Mouse (Mus musculus): ENCODE data around the gene Narfl. TPM values are rescaled to one million over a fixed set of nuclear protein-coding genes. Genes with fewer than 3 reads are reported as not detected.
"Not testable (repeated sequence)": the region's sequence is repeated elsewhere in the genome, so short reads cannot be mapped to it uniquely, and the experiment has no call there.

Gene Narfl
- total RNA-seq, 2 experiments from 2014 or later: 26.2 to 26.3 TPM

GRCm38 (mm10) chr17:25795609-25796092 lies 22.1 kb downstream of the Narfl start, which contains the start of gene AC134908.4:
AC134908.4 (minus strand) TSS chr17:25795659.
- peak in 1 of 2 experiments; percentile 66 for DNase-seq (ENCODE audit: extremely low spot score in 1 of 2, low spot score in 2 of 2)
- intact Hi-C loops (cut with DNase I): loop anchor here (5.0 kb wide), 1 partner anchor 318 kb away; no protein-coding TSS in a partner anchor

DNA sequence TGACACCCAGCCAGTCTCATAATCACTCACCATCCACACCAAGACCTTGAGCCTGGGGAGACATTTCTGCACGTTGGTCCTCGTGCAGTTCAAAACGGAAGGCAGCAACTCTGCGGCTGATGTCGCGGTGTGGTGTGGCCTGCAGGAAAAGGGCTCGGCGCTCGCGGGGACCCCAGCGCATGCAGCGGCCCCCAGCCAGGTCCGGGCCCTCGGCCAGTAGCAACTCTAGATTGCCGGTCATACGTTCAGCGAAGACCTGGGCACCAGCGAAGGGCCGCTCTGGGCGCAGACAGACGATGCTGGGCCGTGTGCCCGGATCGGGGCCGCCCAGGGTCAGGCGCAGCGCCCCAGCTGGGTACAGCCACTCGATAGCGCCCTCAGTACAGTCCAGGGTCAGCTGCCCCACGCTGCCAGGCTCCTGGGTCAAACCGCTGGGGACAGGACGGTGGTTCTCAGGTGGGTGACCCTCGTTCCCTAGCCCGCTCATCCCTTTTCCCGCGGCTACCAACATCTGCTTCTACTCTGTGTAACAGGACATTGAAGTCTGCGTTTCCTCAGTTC lies 22.7 kb downstream of the Narfl start:
- intact Hi-C loops (cut with DNase I): loop anchor here (5.0 kb wide), 1 partner anchor 319 kb away; no protein-coding TSS in a partner anchor
- DNase-seq (ENCODE audit: extremely low spot score in 1 of 2, low spot score in 2 of 2): peak in 1 of 2 experiments; percentile 56

GRCm38 (mm10) chr17:25796951-25797369 lies 23.4 kb downstream of the Narfl start, which contains the start of gene Metrn:
Metrn (minus strand) TSS chr17:25797136.
- intact Hi-C loops (cut with DNase I): loop anchor here (5.0 kb wide), 1 partner anchor 320 kb away; no protein-coding TSS in a partner anchor
- peak; percentile 76 to 93 for DNase-seq (ENCODE audit: extremely low spot score in 1 of 2, low spot score in 2 of 2)

DNA sequence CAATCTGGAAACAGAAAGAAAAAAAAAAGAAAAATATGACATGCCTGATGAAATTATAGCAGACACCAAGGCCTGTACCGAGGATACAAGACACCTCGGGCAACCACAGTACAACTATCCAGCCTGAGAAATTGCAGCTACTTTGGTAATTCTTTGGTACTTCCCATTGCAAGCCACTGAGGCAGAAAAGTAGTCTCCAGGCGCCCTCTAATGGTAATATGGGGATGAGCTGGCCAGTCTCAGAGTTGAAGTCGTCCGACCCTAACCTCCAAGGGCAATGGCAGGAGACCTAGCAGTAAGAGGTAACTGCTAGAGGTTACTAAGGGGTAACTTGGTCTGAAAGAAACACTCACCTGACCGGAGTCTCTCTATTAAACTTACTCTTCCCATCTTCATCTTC lies 27.5 kb downstream of the Narfl start:
- intact Hi-C loops (cut with DNase I): loop anchor here (2.0 kb wide), 1 partner anchor 28 kb away; the partner anchor contains the start of gene Narfl
- peak; percentile 62 to 71 for DNase-seq (ENCODE audit: extremely low spot score in 1 of 2, low spot score in 2 of 2)

DNA sequence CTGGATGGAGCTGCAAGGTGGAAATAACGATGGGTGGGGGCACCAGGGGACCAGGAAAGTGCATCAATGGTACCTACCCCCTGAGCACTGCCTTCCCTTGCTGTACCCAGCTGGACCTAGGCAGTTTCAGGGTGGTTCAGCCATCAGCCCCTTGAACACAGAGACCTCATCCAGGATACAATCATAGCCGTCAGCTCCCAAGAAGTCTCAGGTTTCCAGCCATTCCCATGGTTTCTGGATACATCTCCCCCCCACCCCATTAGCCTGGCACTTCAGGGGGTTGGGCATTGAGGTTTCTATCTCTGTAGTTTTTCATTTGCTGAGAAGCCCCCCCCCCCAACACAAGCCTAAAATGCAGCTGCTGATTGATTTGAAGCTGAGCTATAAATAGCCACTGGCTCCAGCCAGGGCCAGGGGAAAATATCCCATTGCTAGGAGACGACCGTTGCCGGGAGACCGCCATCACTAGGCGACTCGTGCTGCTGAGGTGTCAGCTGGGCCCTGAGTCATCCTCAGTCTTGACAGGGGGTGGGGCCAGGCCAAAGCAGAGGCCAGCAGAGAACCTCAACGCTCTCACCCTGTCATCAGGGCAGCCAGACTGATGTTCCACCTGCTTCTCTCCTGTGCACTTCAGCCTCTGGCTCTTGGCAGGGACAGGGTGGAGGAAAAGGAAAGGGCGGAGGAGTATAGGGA lies 29.4 kb downstream of the Narfl start:
- peak; percentile 87 to 88 for DNase-seq (ENCODE audit: extremely low spot score in 1 of 2, low spot score in 2 of 2)
- intact Hi-C loops (cut with DNase I): no loop called here

- DNase-seq (ENCODE audit: extremely low spot score in 1 of 2, low spot score in 2 of 2): no peak
- intact Hi-C loops (cut with DNase I): no loop called here
These were observed 32.9 kb downstream of the Narfl start for GRCm38 (mm10) chr17:25806507-25806906.

DNA sequence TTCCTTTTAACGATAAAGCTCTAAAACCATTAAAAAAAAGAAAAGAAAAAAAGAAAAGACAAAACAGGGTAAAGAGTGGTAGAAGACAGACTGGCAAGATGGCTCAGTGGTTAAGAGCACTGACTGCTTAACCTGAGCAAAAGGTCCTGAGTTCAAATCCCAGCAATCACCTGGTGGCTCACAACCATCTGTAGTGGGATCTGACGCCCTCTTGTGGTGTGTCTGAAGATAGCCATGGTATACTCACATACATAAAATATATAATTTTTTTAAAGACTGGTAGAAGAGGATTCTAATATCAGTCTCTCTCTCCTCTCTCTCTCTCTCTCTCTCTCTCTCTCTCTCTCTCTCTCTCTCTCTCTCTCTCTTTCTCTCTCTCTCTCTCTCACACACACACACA lies 33.9 kb downstream of the Narfl start:
- intact Hi-C loops (cut with DNase I): not testable (repeated sequence)

GRCm38 (mm10) chr17:25808028-25808427 lies 34.5 kb downstream of the Narfl start:
- no peak for DNase-seq (ENCODE audit: extremely low spot score in 1 of 2, low spot score in 2 of 2)
- intact Hi-C loops (cut with DNase I): no loop called here

More for the DNA sequence above, 33.9 kb downstream of the Narfl start:
- DNase-seq (ENCODE audit: extremely low spot score in 1 of 2, low spot score in 2 of 2): not testable (repeated sequence)

DNA sequence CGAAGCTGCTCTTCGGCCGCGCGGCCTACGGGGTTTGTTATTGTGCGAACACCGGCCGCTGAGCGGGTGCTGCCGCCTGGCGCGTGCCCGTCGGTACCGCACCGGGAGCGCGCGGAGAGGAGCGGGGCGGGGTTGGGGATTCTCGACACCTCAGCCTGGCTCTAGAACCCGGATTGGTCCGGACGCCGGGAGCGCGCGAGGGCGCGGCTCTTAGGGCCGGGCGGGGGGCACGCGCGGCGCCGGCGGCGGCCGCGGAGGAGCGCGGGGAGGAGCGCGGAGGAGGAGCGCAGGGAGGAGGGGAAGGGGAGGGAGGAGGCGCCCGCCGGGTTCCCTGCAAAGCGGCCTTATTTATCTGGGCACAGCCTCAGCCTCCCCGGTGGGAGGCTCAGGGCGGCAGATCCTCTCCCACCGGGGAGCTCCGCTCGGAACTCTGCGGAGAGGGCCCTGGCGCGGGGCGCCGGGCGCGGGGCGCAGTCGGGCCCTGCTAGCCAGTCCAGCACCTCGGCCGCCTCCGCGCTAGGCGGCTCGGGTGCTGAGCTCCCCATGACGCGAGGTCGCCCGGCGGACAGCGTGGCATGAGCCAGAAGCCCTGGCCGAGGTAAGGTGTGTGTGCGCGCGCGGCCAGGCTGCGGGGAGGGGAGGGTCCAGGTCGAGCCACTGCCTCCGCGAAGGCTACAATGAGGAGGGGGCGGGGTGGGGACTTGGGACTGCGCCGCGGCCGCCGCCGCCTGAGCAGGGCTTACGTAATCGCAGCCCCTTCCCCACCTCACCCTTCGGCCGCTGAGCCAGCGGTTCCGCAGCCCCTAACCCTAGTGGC lies 35.4 kb downstream of the Narfl start, which contains the start of gene Fbxl16:
Fbxl16 (plus strand) TSS at position 297 of the 817 bp plus-strand sequence.
- intact Hi-C loops (cut with DNase I): no loop called here
- DNase-seq (ENCODE audit: extremely low spot score in 1 of 2, low spot score in 2 of 2): peak; percentile 87 to 90

DNA sequence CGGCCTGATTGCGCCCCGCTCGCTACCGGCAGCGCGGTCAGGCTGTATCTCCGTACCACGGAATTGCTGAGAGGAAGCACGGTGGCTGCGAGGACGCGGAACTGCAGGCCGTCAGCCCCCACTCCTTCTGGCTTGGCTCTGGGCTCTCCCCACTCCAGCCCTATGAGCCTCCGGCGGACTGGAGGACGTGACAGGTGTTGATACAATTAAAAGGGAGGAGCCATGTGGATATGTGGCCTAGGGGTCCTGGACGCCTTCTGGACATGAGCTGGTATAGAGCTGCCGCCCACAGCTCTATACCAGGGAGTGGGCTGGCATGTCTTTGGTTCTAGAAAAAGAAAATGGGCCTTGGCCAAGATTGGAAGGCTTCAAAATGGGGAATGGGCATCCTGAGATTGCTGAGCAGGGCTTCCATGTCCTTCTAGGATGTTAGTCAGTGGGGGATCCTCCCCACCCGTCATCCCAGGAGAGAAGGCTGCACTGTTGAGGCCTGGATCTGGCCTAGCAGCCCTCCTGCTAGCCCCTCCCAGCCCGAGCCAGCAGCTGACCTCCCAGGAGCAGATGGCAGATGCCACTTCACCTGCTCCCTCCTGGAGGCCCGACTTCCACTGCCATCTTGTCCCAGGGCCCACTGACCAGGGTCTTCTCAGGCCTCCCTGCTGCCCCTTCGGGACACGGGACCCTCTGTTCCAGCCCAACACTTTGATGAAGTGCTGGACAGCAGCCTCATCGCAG lies 36.2 kb downstream of the Narfl start:
- intact Hi-C loops (cut with DNase I): no loop called here
- DNase-seq (ENCODE audit: extremely low spot score in 1 of 2, low spot score in 2 of 2): peak in 1 of 2 experiments; percentile 63

- intact Hi-C loops (cut with DNase I): no loop called here
- no peak for DNase-seq (ENCODE audit: extremely low spot score in 1 of 2, low spot score in 2 of 2)
These were observed 37.3 kb downstream of the Narfl start for GRCm38 (mm10) chr17:25810890-25811289.

DNA sequence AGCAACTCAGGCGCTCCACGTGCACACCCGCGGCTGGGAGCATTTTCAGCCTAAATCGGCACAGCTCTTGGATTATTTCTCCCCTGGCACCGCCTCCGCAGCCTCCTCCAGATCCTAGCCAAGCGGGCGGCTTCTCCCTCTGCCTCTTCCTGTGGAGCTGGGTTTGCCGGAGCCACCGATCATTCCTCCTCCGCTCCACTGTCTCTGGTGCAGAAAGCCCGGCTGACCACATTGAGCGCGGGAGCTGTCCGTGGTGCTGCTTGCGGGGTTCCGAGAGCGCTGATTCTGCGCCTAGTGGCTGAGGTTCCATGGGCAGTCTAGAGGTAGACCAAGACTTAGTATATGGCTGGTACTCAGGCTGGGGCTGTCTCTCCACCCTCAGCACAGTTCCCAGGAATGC lies 39.9 kb downstream of the Narfl start:
- intact Hi-C loops (cut with DNase I): no loop called here
- DNase-seq (ENCODE audit: extremely low spot score in 1 of 2, low spot score in 2 of 2): peak in 1 of 2 experiments; percentile 88

GRCm38 (mm10) chr17:25817662-25818061 lies 44.1 kb downstream of the Narfl start:
- DNase-seq (ENCODE audit: extremely low spot score in 1 of 2, low spot score in 2 of 2): no peak
- intact Hi-C loops (cut with DNase I): no loop called here

- peak in 1 of 2 experiments; percentile 41 for DNase-seq (ENCODE audit: extremely low spot score in 1 of 2, low spot score in 2 of 2)
- intact Hi-C loops (cut with DNase I): no loop called here
These were observed 45.5 kb downstream of the Narfl start for GRCm38 (mm10) chr17:25818851-25819780.

GRCm38 (mm10) chr17:25823452-25823851 lies 49.9 kb downstream of the Narfl start, which contains the start of gene Wdr24:
Wdr24 (plus strand) TSS chr17:25823627.
- intact Hi-C loops (cut with DNase I): no loop called here
- peak; percentile 80 to 86 for DNase-seq (ENCODE audit: extremely low spot score in 1 of 2, low spot score in 2 of 2)

- intact Hi-C loops (cut with DNase I): no loop called here
- peak in 1 of 2 experiments; percentile 29 for DNase-seq (ENCODE audit: extremely low spot score in 1 of 2, low spot score in 2 of 2)
These were observed 51.0 kb downstream of the Narfl start for GRCm38 (mm10) chr17:25824362-25825142.
